Mouse (Mus musculus) MEL (cell line): ENCODE measurements around the gene 9430038I01Rik.

ENCODE experiments used
- CHD1 ChIP-seq: IDR thresholded peaks from 2 replicates; pipeline ENCODE4 v1.6.1; 2012; ENCODE audit warnings: low read depth, mild to moderate bottlenecking, inconsistent platforms, low read length, improper control_type of control experiment
- CTCF ChIP-seq, 3 experiments: IDR thresholded peaks in 2 of 3; conservative IDR thresholded peaks in 1 of 3; 2 replicates each; pipeline ENCODE4 v1.5.1; 2011 to 2012; ENCODE audit warnings: low read length in 3 of 3, low read depth in 2 of 3, mild to moderate bottlenecking in 2 of 3, improper control_type of control experiment in 1 of 3, inconsistent platforms in 1 of 3, mixed read lengths in 1 of 3, moderate library complexity in 1 of 3; ENCODE audit not compliant: control insufficient read depth in 1 of 3, insufficient read depth in 1 of 3, poor library complexity in 1 of 3, severe bottlenecking in 1 of 3
- E2F4 ChIP-seq: IDR thresholded peaks from 2 replicates; pipeline ENCODE4 v1.6.1; 2011; ENCODE audit warnings: low read depth, low read length, improper control_type of control experiment, borderline replicate concordance
- GABPA ChIP-seq: IDR thresholded peaks from 2 replicates; pipeline ENCODE4 v1.6.1; 2012; ENCODE audit warnings: low read depth, mild to moderate bottlenecking, inconsistent platforms, low read length, improper control_type of control experiment, moderate library complexity
- GATA1 ChIP-seq: IDR thresholded peaks from 2 replicates; pipeline ENCODE4 v1.6.1; 2011; ENCODE audit warnings: low read depth, low read length, improper control_type of control experiment

GRCm38 (mm10) chr7:137404146-137404545 is 6.4 kb downstream of the 9430038I01Rik start:
- TF ChIP-seq CTCF (IDR thresholded peaks at IDR 0.05 in 2 of 3, conservative IDR thresholded peaks at IDR 0.05 in 1 of 3; ENCODE audit: control insufficient read depth in 1 of 3, insufficient read depth in 1 of 3, low read depth in 2 of 3, low read length in 3 of 3, poor library complexity in 1 of 3, severe bottlenecking in 1 of 3) (no peak), GATA1 (no peak), CHD1 (no peak), E2F4 (no peak), GABPA (no peak)
